Mouse (Mus musculus): ENCODE results near the gene Nutf2. TPM values are rescaled to one million over a fixed set of nuclear protein-coding genes. Genes with fewer than 3 reads are reported as not detected.
"Not testable (repeated sequence)": the region's sequence is repeated elsewhere in the genome, so short reads cannot be mapped to it uniquely, and the experiment has no call there.

Gene Nutf2
- polyA plus RNA-seq (2015; fragmentation: Nextera tagmentation; extraction: Ambion mirVana), result 192 and 253 TPM in 2 replicates

- ATAC-seq, result peak; percentile 99
- H3K4me1 ChIP-seq (replicated peaks), result peaks cover 35% of the 10 kb centered on the region
Measured at GRCm38 (mm10) chr8:105860143-105860981, at the start of gene Nutf2. TSS of gene Nutf2 (plus strand) at chr8:105860580.

DNA sequence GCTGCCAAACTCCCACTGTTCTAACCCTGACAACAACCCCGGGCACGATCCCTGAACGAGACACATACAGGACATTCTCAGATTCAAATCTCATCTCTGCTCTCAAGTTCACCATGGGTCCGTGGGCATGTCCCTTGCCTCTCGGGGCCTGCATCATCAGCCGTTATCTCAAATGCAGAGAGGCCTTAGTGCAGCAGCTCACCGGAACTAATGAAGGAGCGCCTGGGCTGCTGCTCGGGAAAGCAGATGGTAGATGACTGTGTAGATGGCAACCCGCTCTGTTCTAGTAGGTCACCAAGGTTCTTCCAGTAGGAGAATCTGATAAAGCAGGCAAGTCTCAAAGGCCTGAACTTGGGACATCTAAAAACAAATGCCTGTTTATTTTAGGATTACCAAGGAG is 49.3 kb upstream of the Nutf2 start:
- peaks cover 4% of the 10 kb centered on the region; the same call in 1 of the 2 replicates for H3K36me3 ChIP-seq
- no peaks in the 10 kb centered on the region for H3K4me1 ChIP-seq (replicated peaks)
- H3K27ac ChIP-seq, result no peak overlapping the region
- no peak overlapping the region for H3K9ac ChIP-seq
- 90% methylated on average over 10 of the region's 10 CpGs for WGBS
- no peak for ATAC-seq
- H3K9me3 ChIP-seq, result no peaks in the 10 kb centered on the region
- H3K27me3 ChIP-seq (replicated peaks), result no peaks in the 10 kb centered on the region
- no peak overlapping the region for H3K4me3 ChIP-seq (replicated peaks)
- no peak overlapping the region for H3K4me2 ChIP-seq (replicated peaks)

More at GRCm38 (mm10) chr8:105860143-105860981, at the start of gene Nutf2:
- Histone ChIP-seq H3K27me3 (replicated peaks) (no peaks in the 10 kb centered on the region), H3K4me3 (replicated peaks) (peak within 1 kb of the TSS; percentile 94), H3K9ac (peak within 1 kb of the TSS; percentile 91), H3K36me3 (no peaks in the 10 kb centered on the region), H3K27ac (peak within 1 kb of the TSS; percentile 94), H3K9me3 (no peaks in the 10 kb centered on the region), H3K4me2 (replicated peaks) (peak within 1 kb of the TSS; percentile 68)
- WGBS, result under 1% methylated on average over 55 of the region's 59 CpGs

- no peak overlapping the region for H3K4me3 ChIP-seq (replicated peaks)
- WGBS, result 75% methylated on average over 3 of the region's 3 CpGs
- ATAC-seq, result no peak
- H3K4me2 ChIP-seq (replicated peaks), result no peak overlapping the region
- H3K4me1 ChIP-seq (replicated peaks), result no peaks in the 10 kb centered on the region
- no peaks in the 10 kb centered on the region for H3K9me3 ChIP-seq
- H3K27me3 ChIP-seq (replicated peaks), result no peaks in the 10 kb centered on the region
- H3K36me3 ChIP-seq, result peaks cover 4% of the 10 kb centered on the region; the same call in 1 of the 2 replicates
- H3K27ac ChIP-seq, result no peak overlapping the region
- H3K9ac ChIP-seq, result no peak overlapping the region
Measured at GRCm38 (mm10) chr8:105811543-105811942, 48.8 kb upstream of the Nutf2 start.

GRCm38 (mm10) chr8:105812511-105812910 is 47.9 kb upstream of the Nutf2 start:
- Histone ChIP-seq H3K9ac (no peak overlapping the region), H3K9me3 (no peaks in the 10 kb centered on the region), H3K4me2 (replicated peaks) (no peak overlapping the region), H3K4me3 (replicated peaks) (no peak overlapping the region), H3K36me3 (peaks cover 4% of the 10 kb centered on the region; the same call in 1 of the 2 replicates), H3K27me3 (replicated peaks) (no peaks in the 10 kb centered on the region), H3K4me1 (replicated peaks) (no peaks in the 10 kb centered on the region), H3K27ac (no peak overlapping the region)
- WGBS, result 88% methylated on average over 5 of the region's 5 CpGs
- no peak for ATAC-seq

DNA sequence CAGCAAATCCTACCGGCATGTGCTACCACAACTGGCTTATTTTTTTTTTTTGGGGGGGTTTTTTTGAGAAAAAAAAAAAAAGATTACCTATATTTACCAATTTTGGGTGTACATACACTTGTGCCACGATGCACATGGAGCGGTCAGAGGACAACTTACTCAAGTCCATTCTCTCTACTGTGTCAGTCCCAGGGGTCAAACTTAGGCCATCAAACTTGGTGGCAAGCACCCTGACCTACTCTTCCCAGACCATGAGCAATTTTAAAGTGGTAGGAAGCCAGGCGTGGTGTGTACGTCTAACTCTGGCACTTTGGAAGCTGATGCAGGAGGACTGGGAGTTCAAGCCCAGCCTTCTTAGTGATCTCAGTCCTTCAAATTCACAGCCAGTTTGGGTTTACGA is 47.1 kb upstream of the Nutf2 start:
- Histone ChIP-seq H3K4me2 (replicated peaks) (no peak overlapping the region), H3K27ac (no peak overlapping the region), H3K36me3 (peaks cover 4% of the 10 kb centered on the region; the same call in 1 of the 2 replicates), H3K4me3 (replicated peaks) (no peak overlapping the region), H3K9me3 (no peaks in the 10 kb centered on the region), H3K27me3 (replicated peaks) (no peaks in the 10 kb centered on the region), H3K4me1 (replicated peaks) (no peaks in the 10 kb centered on the region), H3K9ac (no peak overlapping the region)
- 94% methylated on average over 6 of the region's 6 CpGs for WGBS
- ATAC-seq, result no peak

DNA sequence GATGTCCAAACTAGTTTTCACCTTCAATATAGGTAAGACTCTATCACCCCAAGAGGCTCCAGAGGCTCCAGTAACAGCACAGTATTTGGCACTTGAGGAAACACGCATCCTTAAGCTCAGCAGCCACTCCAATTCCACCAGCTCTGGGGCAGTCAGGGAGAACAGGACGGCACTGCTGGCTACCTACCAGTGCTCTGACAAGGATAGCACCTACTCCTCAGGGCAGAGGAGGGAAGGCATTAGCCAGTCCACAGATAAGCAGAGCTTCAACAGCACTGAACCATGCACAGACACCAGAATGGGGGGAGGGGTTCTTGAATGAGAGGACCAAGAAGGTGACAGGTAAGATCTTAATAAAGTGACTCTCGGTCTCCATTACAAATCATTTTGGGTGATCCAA is 40.7 kb upstream of the Nutf2 start:
- WGBS, result 90% methylated on average over 3 of the region's 3 CpGs
- H3K36me3 ChIP-seq, result peaks cover 17% of the 10 kb centered on the region
- H3K27me3 ChIP-seq (replicated peaks), result no peaks in the 10 kb centered on the region
- H3K4me3 ChIP-seq (replicated peaks), result no peak overlapping the region
- H3K9me3 ChIP-seq, result no peaks in the 10 kb centered on the region
- no peak for ATAC-seq
- no peak overlapping the region for H3K4me2 ChIP-seq (replicated peaks)
- H3K27ac ChIP-seq, result no peak overlapping the region
- H3K9ac ChIP-seq, result no peak overlapping the region
- H3K4me1 ChIP-seq (replicated peaks), result no peaks in the 10 kb centered on the region

- H3K27me3 ChIP-seq (replicated peaks), result no peaks in the 10 kb centered on the region
- no peak overlapping the region for H3K9ac ChIP-seq
- no peak overlapping the region for H3K27ac ChIP-seq
- WGBS, result 92% methylated on average over 1 of the region's 1 CpGs
- ATAC-seq, result peak; percentile 89
- no peak overlapping the region for H3K4me3 ChIP-seq (replicated peaks)
- peaks cover 6% of the 10 kb centered on the region; the same call in 1 of the 2 replicates for H3K4me1 ChIP-seq (replicated peaks)
- peaks cover 17% of the 10 kb centered on the region for H3K36me3 ChIP-seq
- no peak overlapping the region for H3K4me2 ChIP-seq (replicated peaks)
- no peaks in the 10 kb centered on the region for H3K9me3 ChIP-seq
Measured at GRCm38 (mm10) chr8:105820925-105821324, 39.5 kb upstream of the Nutf2 start.

GRCm38 (mm10) chr8:105825506-105825905 is 34.9 kb upstream of the Nutf2 start:
- WGBS, result 72% methylated on average over 4 of the region's 4 CpGs
- peaks cover 9% of the 10 kb centered on the region; the same call in 1 of the 2 replicates for H3K4me1 ChIP-seq (replicated peaks)
- peaks cover 16% of the 10 kb centered on the region for H3K36me3 ChIP-seq
- no peak overlapping the region for H3K9ac ChIP-seq
- no peak overlapping the region for H3K4me3 ChIP-seq (replicated peaks)
- peak overlapping the region; percentile 73 for H3K4me2 ChIP-seq (replicated peaks)
- no peak for ATAC-seq
- H3K27ac ChIP-seq, result no peak overlapping the region
- H3K9me3 ChIP-seq, result no peaks in the 10 kb centered on the region
- no peaks in the 10 kb centered on the region for H3K27me3 ChIP-seq (replicated peaks)

- peak overlapping the region; percentile 72 for H3K27ac ChIP-seq
- H3K9me3 ChIP-seq, result no peaks in the 10 kb centered on the region
- H3K4me2 ChIP-seq (replicated peaks), result peak overlapping the region; percentile 73
- 3% methylated on average over 4 of the region's 4 CpGs for WGBS
- H3K36me3 ChIP-seq, result peaks cover 9% of the 10 kb centered on the region
- H3K9ac ChIP-seq, result peak overlapping the region; percentile 94
- no peak for ATAC-seq
- peaks cover 9% of the 10 kb centered on the region; the same call in 1 of the 2 replicates for H3K4me1 ChIP-seq (replicated peaks)
- H3K27me3 ChIP-seq (replicated peaks), result no peaks in the 10 kb centered on the region
- peak overlapping the region; percentile 83 for H3K4me3 ChIP-seq (replicated peaks)
Measured at GRCm38 (mm10) chr8:105826379-105826778, 34.0 kb upstream of the Nutf2 start.

- Histone ChIP-seq H3K27ac (peak within 1 kb of the TSS; percentile 72), H3K4me2 (replicated peaks) (peak within 1 kb of the TSS; percentile 73)
- WGBS, result 0% methylated on average over 52 of the region's 52 CpGs
Measured at GRCm38 (mm10) chr8:105826861-105827848, 33.2 kb upstream of the Nutf2 start, which contains the start of the genes Ranbp10 and Tsnaxip1. TSS of gene Ranbp10 (minus strand) at chr8:105827350. TSS of gene Tsnaxip1 (plus strand) at chr8:105827731.

DNA sequence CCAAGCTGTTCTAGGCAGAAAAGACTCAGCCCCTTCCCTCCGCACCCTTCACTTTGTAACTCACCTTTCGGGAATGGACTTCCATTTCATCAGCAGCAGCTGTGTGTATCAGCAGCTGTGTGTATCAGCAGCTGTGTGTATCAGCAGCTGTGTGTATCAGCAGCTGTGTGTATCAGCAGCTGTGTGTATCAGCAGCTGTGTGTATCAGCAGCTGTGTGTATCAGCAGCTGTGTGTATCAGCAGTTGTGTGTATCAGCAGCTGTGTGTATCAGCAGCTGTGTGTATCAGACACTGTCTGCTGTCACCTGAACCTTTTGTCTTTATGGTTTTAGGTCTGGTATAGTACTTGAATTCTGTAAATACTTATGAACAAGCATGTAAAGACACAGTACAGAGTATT is 26.6 kb upstream of the Nutf2 start:
- H3K27ac ChIP-seq; H3K4me2 ChIP-seq (replicated peaks); H3K27me3 ChIP-seq (replicated peaks); H3K9ac ChIP-seq; H3K36me3 ChIP-seq; ATAC-seq; H3K4me3 ChIP-seq (replicated peaks); H3K9me3 ChIP-seq; H3K4me1 ChIP-seq (replicated peaks): not testable (repeated sequence)
- WGBS, result 74% methylated on average over 2 of the region's 2 CpGs

More at GRCm38 (mm10) chr8:105826861-105827848, 33.2 kb upstream of the Nutf2 start, which contains the start of the genes Ranbp10 and Tsnaxip1:
- Histone ChIP-seq H3K9me3 (no peaks in the 10 kb centered on the region), H3K36me3 (peaks cover 7% of the 10 kb centered on the region), H3K4me3 (replicated peaks) (peak within 1 kb of the TSS; percentile 83), H3K9ac (peak within 1 kb of the TSS; percentile 94), H3K27me3 (replicated peaks) (no peaks in the 10 kb centered on the region), H3K4me1 (replicated peaks) (peaks cover 9% of the 10 kb centered on the region; the same call in 1 of the 2 replicates)
- ATAC-seq, result peak; percentile 99

DNA sequence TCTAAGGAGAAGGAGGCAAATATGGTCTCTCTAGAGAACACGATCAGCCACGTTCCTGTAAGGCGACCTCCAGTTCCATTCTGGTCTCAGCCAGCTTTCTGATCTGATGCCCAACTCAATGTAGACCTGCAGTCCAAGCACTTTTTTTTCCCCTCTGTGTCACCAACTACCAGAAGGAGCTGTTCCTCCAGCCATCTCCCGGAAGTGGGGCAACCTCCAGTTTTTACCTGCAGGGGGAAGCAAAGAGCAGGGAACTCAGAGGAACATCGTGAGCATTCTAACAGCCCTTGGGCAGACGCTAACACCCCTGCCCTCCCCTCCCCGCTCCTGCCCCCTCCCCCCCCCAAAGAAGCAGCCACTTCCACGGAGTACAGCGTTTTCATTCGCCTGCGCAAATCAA is 25.1 kb upstream of the Nutf2 start:
- Histone ChIP-seq H3K4me3 (replicated peaks) (no peak overlapping the region), H3K36me3 (no peaks in the 10 kb centered on the region), H3K9ac (no peak overlapping the region), H3K4me2 (replicated peaks) (no peak overlapping the region), H3K9me3 (no peaks in the 10 kb centered on the region), H3K4me1 (replicated peaks) (no peaks in the 10 kb centered on the region), H3K27ac (no peak overlapping the region), H3K27me3 (replicated peaks) (no peaks in the 10 kb centered on the region)
- ATAC-seq, result peak; percentile 23
- 28% methylated on average over 11 of the region's 11 CpGs for whole genome bisulfite sequencing
